Mouse (Mus musculus) hindbrain, embryonic 13.5 days (tissue): ENCODE measurements around the gene Rabggtb. TPM values are rescaled to one million over a fixed set of nuclear protein-coding genes. Genes with fewer than 3 reads are reported as not detected.

Experiments used
- ATAC-seq: fragments of 200-750 bp; cut with Nextera tagmentation; 2 replicates; pipeline ENCODE4 v1.8.0; 2017; ENCODE audit warnings: moderate TSS enrichment; ENCODE audit not compliant: low FRiP score
- H3K27ac ChIP-seq: fragments of 300-500 bp; sonication (generic); 2 replicates; pipeline ENCODE4 v1.5.1; 2015; ENCODE audit warnings: inconsistent platforms, mild to moderate bottlenecking, moderate library complexity
- H3K27me3 ChIP-seq: fragments of 300-500 bp; sonication (generic); 2 replicates; pipeline ENCODE4 v1.6.1; 2015; ENCODE audit warnings: mild to moderate bottlenecking, inconsistent platforms
- H3K36me3 ChIP-seq: fragments of 300-500 bp; sonication (generic); 2 replicates; pipeline ENCODE4 v1.6.1; 2015; ENCODE audit warnings: mild to moderate bottlenecking, inconsistent platforms
- H3K4me1 ChIP-seq: fragments of 300-500 bp; sonication (generic); replicated peaks from 2 replicates; pipeline ENCODE4 v1.6.1; 2015; ENCODE audit warnings: inconsistent platforms
- H3K4me2 ChIP-seq: fragments of 300-500 bp; sonication (generic); 2 replicates; pipeline ENCODE4 v1.6.1; 2015; ENCODE audit warnings: inconsistent platforms, mild to moderate bottlenecking, moderate library complexity
- H3K4me3 ChIP-seq: fragments of 300-500 bp; sonication (generic); 2 replicates; pipeline ENCODE4 v1.5.1; 2015; ENCODE audit warnings: mild to moderate bottlenecking, inconsistent platforms
- H3K9ac ChIP-seq: fragments of 300-500 bp; sonication (generic); 2 replicates; pipeline ENCODE4 v1.6.1; 2015; ENCODE audit warnings: mild to moderate bottlenecking, inconsistent platforms
- H3K9me3 ChIP-seq: fragments of 300-500 bp; sonication (generic); 2 replicates; pipeline ENCODE4 v1.6.1; 2016; ENCODE audit warnings: inconsistent platforms
- WGBS: fragments of 180-500 bp; shearing (Covaris S2); methylation state at CpG from one replicate; pipeline ENCODE4 v1.1.7; 2015; 5-methylcytosine and 5-hydroxymethylcytosine counted together
- polyA plus RNA-seq: library from polyadenylated mRNA; unstranded; fragments of >200 nt; fragmentation: Nextera tagmentation; extraction: Ambion mirVana; gene quantifications from 2 replicates; pipeline ENCODE4 v1.2.1, GENCODE M21; 2015

Gene Rabggtb
- polyA plus RNA-seq, 1 experiment from 2014 or later = 46.1 TPM

GRCm38 (mm10) chr3:153911197-153911881, 1.5 kb downstream of the Rabggtb start:
- no peak for ATAC-seq
- no peaks in the 10 kb centered on the region for H3K27me3 ChIP-seq
- peak overlapping the region; percentile 94 for H3K9ac ChIP-seq
- 43% methylated on average over 8 of the region's 8 CpGs for WGBS
- peak overlapping the region; percentile 90 for H3K4me2 ChIP-seq
- no peaks in the 10 kb centered on the region for H3K9me3 ChIP-seq
- H3K27ac ChIP-seq = no peak overlapping the region
- H3K36me3 ChIP-seq = peaks cover 44% of the 10 kb centered on the region
- H3K4me1 ChIP-seq = peaks cover 52% of the 10 kb centered on the region
- H3K4me3 ChIP-seq = peak overlapping the region; percentile 90

- 77% methylated on average over 7 of the region's 7 CpGs for WGBS
- ATAC-seq = no peak
Observed at GRCm38 (mm10) chr3:153910489-153910888, 2.3 kb downstream of the Rabggtb start.

GRCm38 (mm10) chr3:153908919-153909318, 3.9 kb downstream of the Rabggtb start:
- ATAC-seq = no peak
- WGBS = 78% methylated on average over 5 of the region's 5 CpGs

More at GRCm38 (mm10) chr3:153910489-153910888, 2.3 kb downstream of the Rabggtb start:
- Histone ChIP-seq H3K27me3 (no peaks in the 10 kb centered on the region), H3K4me3 (no peak overlapping the region), H3K27ac (no peak overlapping the region), H3K9ac (peak overlapping the region; percentile 94), H3K4me2 (peak overlapping the region; percentile 90), H3K4me1 (peaks cover 52% of the 10 kb centered on the region), H3K36me3 (peaks cover 52% of the 10 kb centered on the region), H3K9me3 (no peaks in the 10 kb centered on the region)

GRCm38 (mm10) chr3:153906136-153906871, 6.5 kb downstream of the Rabggtb start, which contains the start of gene Msh4:
TSS of gene Msh4 (minus strand) at chr3:153906138.
- H3K27ac ChIP-seq = 0 out of 2 replicates have a peak within 1 kb of the TSS, but pooled peaks have one; percentile 4
- no peak within 1 kb of the TSS for H3K9ac ChIP-seq
- H3K4me3 ChIP-seq = no peak within 1 kb of the TSS
- no peak for ATAC-seq
- peaks cover 72% of the 10 kb centered on the region for H3K36me3 ChIP-seq
- H3K4me2 ChIP-seq = no peak within 1 kb of the TSS
- 88% methylated on average over 9 of the region's 9 CpGs for WGBS
- peaks cover 36% of the 10 kb centered on the region for H3K4me1 ChIP-seq
- no peaks in the 10 kb centered on the region for H3K9me3 ChIP-seq
- no peaks in the 10 kb centered on the region for H3K27me3 ChIP-seq

More at GRCm38 (mm10) chr3:153908919-153909318, 3.9 kb downstream of the Rabggtb start:
- peak overlapping the region; percentile 14 for H3K9ac ChIP-seq
- peaks cover 66% of the 10 kb centered on the region for H3K36me3 ChIP-seq
- no peaks in the 10 kb centered on the region for H3K9me3 ChIP-seq
- H3K4me3 ChIP-seq = no peak overlapping the region
- peaks cover 52% of the 10 kb centered on the region for H3K4me1 ChIP-seq
- H3K4me2 ChIP-seq = no peak overlapping the region
- no peaks in the 10 kb centered on the region for H3K27me3 ChIP-seq
- H3K27ac ChIP-seq = no peak overlapping the region

- 84% methylated on average over 49 of the region's 49 CpGs for WGBS
- H3K9me3 ChIP-seq = no peaks in the 10 kb centered on the region
- no peaks in the 10 kb centered on the region for H3K27me3 ChIP-seq
- peak; percentile 47; the same call in 1 of the 2 replicates for ATAC-seq
- no peak overlapping the region for H3K4me2 ChIP-seq
- 0 out of 2 replicates have a peak overlapping the region, but pooled peaks have one; percentile 4 for H3K27ac ChIP-seq
- H3K9ac ChIP-seq = no peak overlapping the region
- H3K36me3 ChIP-seq = peaks cover 68% of the 10 kb centered on the region
- no peak overlapping the region for H3K4me3 ChIP-seq
- H3K4me1 ChIP-seq = peaks cover 28% of the 10 kb centered on the region
Observed at GRCm38 (mm10) chr3:153905251-153906135, 7.3 kb downstream of the Rabggtb start.

GRCm38 (mm10) chr3:153904586-153904985, 8.2 kb downstream of the Rabggtb start:
- ATAC-seq = no peak
- H3K4me3 ChIP-seq = no peak overlapping the region
- H3K27me3 ChIP-seq = no peaks in the 10 kb centered on the region
- no peak overlapping the region for H3K9ac ChIP-seq
- no peak overlapping the region for H3K27ac ChIP-seq
- peaks cover 19% of the 10 kb centered on the region for H3K4me1 ChIP-seq
- H3K9me3 ChIP-seq = no peaks in the 10 kb centered on the region
- WGBS = 67% methylated on average over 6 of the region's 6 CpGs
- no peak overlapping the region for H3K4me2 ChIP-seq
- peaks cover 59% of the 10 kb centered on the region for H3K36me3 ChIP-seq

GRCm38 (mm10) chr3:153902595-153902994, 10.2 kb downstream of the Rabggtb start:
- Histone ChIP-seq H3K27ac (no peak overlapping the region), H3K4me2 (no peak overlapping the region), H3K9me3 (no peaks in the 10 kb centered on the region), H3K36me3 (peaks cover 40% of the 10 kb centered on the region), H3K27me3 (no peaks in the 10 kb centered on the region), H3K9ac (no peak overlapping the region), H3K4me1 (0 out of 2 replicates have a peak, but pooled peaks cover 2% of the 10 kb centered on the region), H3K4me3 (no peak overlapping the region)
- 85% methylated on average over 3 of the region's 3 CpGs for WGBS
- ATAC-seq = no peak

GRCm38 (mm10) chr3:153901904-153902303, 10.9 kb downstream of the Rabggtb start:
- H3K9ac ChIP-seq = no peak overlapping the region
- H3K27me3 ChIP-seq = no peaks in the 10 kb centered on the region
- H3K36me3 ChIP-seq = peaks cover 34% of the 10 kb centered on the region
- H3K4me3 ChIP-seq = no peak overlapping the region
- no peaks in the 10 kb centered on the region for H3K4me1 ChIP-seq
- no peak for ATAC-seq
- H3K27ac ChIP-seq = no peak overlapping the region
- no peak overlapping the region for H3K4me2 ChIP-seq
- WGBS = 97% methylated on average over 1 of the region's 1 CpGs
- no peaks in the 10 kb centered on the region for H3K9me3 ChIP-seq

GRCm38 (mm10) chr3:153897216-153897615, 15.6 kb downstream of the Rabggtb start:
- H3K9ac ChIP-seq = no peak overlapping the region
- 81% methylated on average over 6 of the region's 6 CpGs for WGBS
- H3K4me3 ChIP-seq = no peak overlapping the region
- no peaks in the 10 kb centered on the region for H3K36me3 ChIP-seq
- H3K4me1 ChIP-seq = no peaks in the 10 kb centered on the region; the same call in 1 of the 2 replicates
- H3K27ac ChIP-seq = no peak overlapping the region
- no peaks in the 10 kb centered on the region for H3K27me3 ChIP-seq
- ATAC-seq = no peak
- no peaks in the 10 kb centered on the region for H3K9me3 ChIP-seq
- H3K4me2 ChIP-seq = no peak overlapping the region

GRCm38 (mm10) chr3:153895454-153895853, 17.4 kb downstream of the Rabggtb start:
- H3K4me3 ChIP-seq = no peak overlapping the region
- no peaks in the 10 kb centered on the region for H3K27me3 ChIP-seq
- no peak overlapping the region for H3K27ac ChIP-seq
- no peak for ATAC-seq
- H3K9me3 ChIP-seq = no peaks in the 10 kb centered on the region
- H3K9ac ChIP-seq = no peak overlapping the region
- H3K36me3 ChIP-seq = no peaks in the 10 kb centered on the region
- H3K4me1 ChIP-seq = no peaks in the 10 kb centered on the region; the same call in 1 of the 2 replicates
- H3K4me2 ChIP-seq = no peak overlapping the region
- 91% methylated on average over 3 of the region's 3 CpGs for WGBS

GRCm38 (mm10) chr3:153889188-153889781, 23.5 kb downstream of the Rabggtb start:
- Histone ChIP-seq H3K9ac (no peak overlapping the region), H3K36me3 (no peaks in the 10 kb centered on the region), H3K27me3 (no peaks in the 10 kb centered on the region), H3K4me1 (no peaks in the 10 kb centered on the region), H3K4me3 (no peak overlapping the region), H3K9me3 (no peaks in the 10 kb centered on the region), H3K27ac (no peak overlapping the region), H3K4me2 (no peak overlapping the region)
- WGBS = 84% methylated on average over 8 of the region's 8 CpGs
- ATAC-seq = no peak
